Mouse (Mus musculus): Measurements from ENCODE around the gene Gm20604. TPM values are rescaled to one million over a fixed set of nuclear protein-coding genes. Genes with fewer than 3 reads are reported as not detected.

Gene Gm20604
- polyA plus RNA-seq, 1 experiment from 2014 or later: 16.8 TPM

GRCm38 (mm10) chr12:102704457-102705198 lies 53.8 kb downstream of the Gm20604 start, which contains the start of gene Itpk1:
Gene Itpk1 (minus strand): TSS chr12:102704930.
- Histone ChIP-seq H3K36me3 (ENCODE audit: control insufficient read depth, insufficient read depth, low read length) (no peaks in the 10 kb centered on the region), H3K27me3 (ENCODE audit: control insufficient read depth, insufficient read depth, low read length) (peaks cover 7% of the 10 kb centered on the region; the same call in 1 of the 2 replicates), H3K4me2 (ENCODE audit: low read length) (peak within 1 kb of the TSS; percentile 96), H3K9ac (ENCODE audit: low read length) (peak within 1 kb of the TSS; percentile 88), H3K4me1 (ENCODE audit: control insufficient read depth in 2 of 2, insufficient read depth in 2 of 2, low read length in 2 of 2) (peaks cover 15 to 33% of the 10 kb centered on the region in 2 experiments; a peak in 3 of 4 replicates), H3K4me3 (ENCODE audit: control insufficient read depth in 1 of 2, insufficient read depth in 1 of 2, low read depth in 1 of 2, low read length in 2 of 2) (peak within 1 kb of the TSS; percentile 78 to 82), H3K9me3 (ENCODE audit: control insufficient read depth, low read length) (no peaks in the 10 kb centered on the region), H3K27ac (replicated peaks in 1 of 2; ENCODE audit: control insufficient read depth in 1 of 2, insufficient read depth in 1 of 2, low read depth in 2 of 2, low read length in 2 of 2) (peak within 1 kb of the TSS; percentile 49 to 81; a peak in 3 of 4 replicates)
- ATAC-seq (ENCODE audit: insufficient number of reproducible peaks, insufficient read depth, low FRiP score, low read depth): peak; percentile 86
- under 1% methylated on average over 72 of the region's 105 CpGs for whole genome bisulfite sequencing

GRCm38 (mm10) chr12:102703921-102704408 lies 54.5 kb downstream of the Gm20604 start:
- H3K9me3 ChIP-seq (ENCODE audit: control insufficient read depth, low read length): no peaks in the 10 kb centered on the region
- H3K36me3 ChIP-seq (ENCODE audit: control insufficient read depth, insufficient read depth, low read length): no peaks in the 10 kb centered on the region
- no peak overlapping the region for H3K27ac ChIP-seq (replicated peaks in 1 of 2; ENCODE audit: control insufficient read depth in 1 of 2, insufficient read depth in 1 of 2, low read depth in 2 of 2, low read length in 2 of 2)
- 15% methylated on average over 17 of the region's 17 CpGs for WGBS
- peak overlapping the region; percentile 96 for H3K4me2 ChIP-seq (ENCODE audit: low read length)
- peaks cover 7% of the 10 kb centered on the region; the same call in 1 of the 2 replicates for H3K27me3 ChIP-seq (ENCODE audit: control insufficient read depth, insufficient read depth, low read length)
- peak overlapping the region; percentile 72 to 82 for H3K4me3 ChIP-seq (ENCODE audit: control insufficient read depth in 1 of 2, insufficient read depth in 1 of 2, low read depth in 1 of 2, low read length in 2 of 2)
- ATAC-seq (ENCODE audit: insufficient number of reproducible peaks, insufficient read depth, low FRiP score, low read depth): no peak
- H3K9ac ChIP-seq (ENCODE audit: low read length): peak overlapping the region; percentile 88
- peaks cover 15 to 33% of the 10 kb centered on the region in 2 experiments; a peak in 3 of 4 replicates for H3K4me1 ChIP-seq (ENCODE audit: control insufficient read depth in 2 of 2, insufficient read depth in 2 of 2, low read length in 2 of 2)

GRCm38 (mm10) chr12:102703441-102703840 lies 55.0 kb downstream of the Gm20604 start:
- Histone ChIP-seq H3K4me2 (ENCODE audit: low read length) (peak overlapping the region; percentile 96), H3K9me3 (ENCODE audit: control insufficient read depth, low read length) (no peaks in the 10 kb centered on the region), H3K27me3 (ENCODE audit: control insufficient read depth, insufficient read depth, low read length) (peaks cover 7% of the 10 kb centered on the region; the same call in 1 of the 2 replicates), H3K9ac (ENCODE audit: low read length) (no peak overlapping the region; the same call in 1 of the 2 replicates), H3K36me3 (ENCODE audit: control insufficient read depth, insufficient read depth, low read length) (no peaks in the 10 kb centered on the region), H3K27ac (replicated peaks in 1 of 2; ENCODE audit: control insufficient read depth in 1 of 2, insufficient read depth in 1 of 2, low read depth in 2 of 2, low read length in 2 of 2) (no peak overlapping the region), H3K4me1 (ENCODE audit: control insufficient read depth in 2 of 2, insufficient read depth in 2 of 2, low read length in 2 of 2) (peaks cover 15 to 36% of the 10 kb centered on the region in 2 experiments; a peak in 3 of 4 replicates), H3K4me3 (ENCODE audit: control insufficient read depth in 1 of 2, insufficient read depth in 1 of 2, low read depth in 1 of 2, low read length in 2 of 2) (peak overlapping the region in 1 of 2 experiments; percentile 82; a peak in 1 of 4 replicates)
- ATAC-seq (ENCODE audit: insufficient number of reproducible peaks, insufficient read depth, low FRiP score, low read depth): no peak
- 62% methylated on average over 6 of the region's 6 CpGs for WGBS

DNA sequence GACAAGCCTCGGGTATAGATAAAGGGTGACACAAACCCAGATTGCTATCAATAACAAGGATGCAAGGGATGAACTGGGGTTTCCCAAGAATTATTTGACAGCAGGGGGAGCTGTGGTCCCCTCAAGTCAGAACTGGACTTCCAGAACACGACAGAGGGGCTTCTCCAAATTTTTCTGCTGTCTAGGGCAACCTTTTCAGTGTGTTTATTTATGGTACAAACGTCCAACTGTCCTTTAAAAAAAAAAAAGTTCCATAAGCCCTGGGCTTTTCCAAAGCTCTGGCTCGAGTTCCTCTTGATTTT lies 55.4 kb downstream of the Gm20604 start:
- H3K9ac ChIP-seq (ENCODE audit: low read length): no peak overlapping the region
- H3K4me2 ChIP-seq (ENCODE audit: low read length): peak overlapping the region; percentile 96
- H3K27ac ChIP-seq (replicated peaks in 1 of 2; ENCODE audit: control insufficient read depth in 1 of 2, insufficient read depth in 1 of 2, low read depth in 2 of 2, low read length in 2 of 2): no peak overlapping the region
- peaks cover 7% of the 10 kb centered on the region; the same call in 1 of the 2 replicates for H3K27me3 ChIP-seq (ENCODE audit: control insufficient read depth, insufficient read depth, low read length)
- H3K4me1 ChIP-seq (ENCODE audit: control insufficient read depth in 2 of 2, insufficient read depth in 2 of 2, low read length in 2 of 2): peaks cover 16 to 37% of the 10 kb centered on the region in 2 experiments; a peak in 3 of 4 replicates
- no peaks in the 10 kb centered on the region for H3K36me3 ChIP-seq (ENCODE audit: control insufficient read depth, insufficient read depth, low read length)
- WGBS: 14% methylated on average over 4 of the region's 4 CpGs
- peak overlapping the region in 1 of 2 experiments; percentile 12; a peak in 1 of 4 replicates for H3K4me3 ChIP-seq (ENCODE audit: control insufficient read depth in 1 of 2, insufficient read depth in 1 of 2, low read depth in 1 of 2, low read length in 2 of 2)
- no peaks in the 10 kb centered on the region for H3K9me3 ChIP-seq (ENCODE audit: control insufficient read depth, low read length)
- ATAC-seq (ENCODE audit: insufficient number of reproducible peaks, insufficient read depth, low FRiP score, low read depth): no peak

DNA sequence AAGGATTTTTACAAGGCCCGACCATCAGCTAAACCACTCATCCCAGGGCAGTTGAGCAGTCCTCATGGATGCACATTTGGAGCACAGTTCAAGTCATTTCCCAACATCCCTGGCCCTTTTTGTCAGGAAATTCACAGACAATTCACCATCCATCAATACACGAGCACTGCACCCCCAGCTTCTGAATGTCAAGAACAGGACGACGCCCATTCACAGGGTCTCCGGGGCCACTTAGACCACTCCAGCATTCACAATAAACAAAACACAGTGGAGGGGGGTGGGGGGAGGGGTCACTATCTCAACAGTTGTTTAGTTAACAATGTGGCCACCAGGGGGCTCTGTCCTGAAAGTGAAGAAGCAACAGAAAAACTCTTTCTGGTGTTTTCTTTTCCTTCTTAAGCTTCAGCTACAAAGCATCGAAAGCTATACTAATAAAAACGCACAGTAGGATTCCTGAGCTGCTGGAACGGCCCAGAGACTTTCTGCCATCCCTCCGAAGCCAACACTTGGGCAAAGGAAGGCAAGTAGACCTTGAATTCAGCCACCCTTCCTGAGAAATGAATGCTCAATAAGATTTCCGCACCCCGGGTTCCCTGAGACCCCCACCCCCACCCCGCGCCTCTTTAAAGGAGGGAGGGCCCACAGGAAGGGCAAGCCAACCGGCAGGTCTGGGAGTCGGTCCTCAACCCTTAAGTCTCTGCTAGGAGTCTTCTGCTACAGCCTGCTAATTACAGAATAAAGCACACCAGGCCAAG lies 55.9 kb downstream of the Gm20604 start:
- H3K27ac ChIP-seq (replicated peaks in 1 of 2; ENCODE audit: control insufficient read depth in 1 of 2, insufficient read depth in 1 of 2, low read depth in 2 of 2, low read length in 2 of 2): no peak overlapping the region; a peak in 1 of 4 replicates
- no peaks in the 10 kb centered on the region for H3K9me3 ChIP-seq (ENCODE audit: control insufficient read depth, low read length)
- no peaks in the 10 kb centered on the region for H3K36me3 ChIP-seq (ENCODE audit: control insufficient read depth, insufficient read depth, low read length)
- peaks cover 7% of the 10 kb centered on the region; the same call in 1 of the 2 replicates for H3K27me3 ChIP-seq (ENCODE audit: control insufficient read depth, insufficient read depth, low read length)
- peak overlapping the region; percentile 22; the same call in 1 of the 2 replicates for H3K9ac ChIP-seq (ENCODE audit: low read length)
- peaks cover 12 to 37% of the 10 kb centered on the region in 2 experiments; a peak in 3 of 4 replicates for H3K4me1 ChIP-seq (ENCODE audit: control insufficient read depth in 2 of 2, insufficient read depth in 2 of 2, low read length in 2 of 2)
- 7% methylated on average over 15 of the region's 15 CpGs for WGBS
- H3K4me2 ChIP-seq (ENCODE audit: low read length): peak overlapping the region; percentile 96
- peak overlapping the region in 1 of 2 experiments; percentile 12; a peak in 2 of 4 replicates for H3K4me3 ChIP-seq (ENCODE audit: control insufficient read depth in 1 of 2, insufficient read depth in 1 of 2, low read depth in 1 of 2, low read length in 2 of 2)
- no peak for ATAC-seq (ENCODE audit: insufficient number of reproducible peaks, insufficient read depth, low FRiP score, low read depth)

DNA sequence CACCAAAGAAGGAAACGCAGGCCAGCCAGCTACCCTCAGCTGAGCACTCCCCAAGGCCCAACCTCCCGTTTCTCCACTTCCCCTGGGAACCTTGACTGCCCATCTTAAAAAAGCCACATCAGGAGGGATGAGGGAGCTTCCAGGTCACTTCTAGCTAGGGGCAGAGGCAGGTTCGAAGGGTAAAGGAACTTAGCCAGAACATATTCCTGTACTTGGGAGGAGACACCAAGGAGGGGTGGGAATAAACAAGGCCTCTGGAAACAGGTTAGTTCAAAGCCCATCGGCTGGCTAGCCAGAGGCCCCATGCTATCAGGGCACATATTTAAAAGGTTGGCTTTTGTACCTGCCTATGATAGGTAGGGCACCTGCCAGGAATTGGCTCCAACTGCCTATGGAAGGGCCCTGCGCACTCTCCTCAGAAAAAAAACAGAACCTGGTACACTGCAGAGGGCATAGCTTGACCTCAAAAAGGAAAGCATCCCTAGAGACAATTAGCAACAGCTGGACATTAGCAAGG lies 56.7 kb downstream of the Gm20604 start:
- Histone ChIP-seq H3K4me2 (ENCODE audit: low read length) (no peak overlapping the region), H3K9ac (ENCODE audit: low read length) (no peak overlapping the region), H3K27me3 (ENCODE audit: control insufficient read depth, insufficient read depth, low read length) (peaks cover 2% of the 10 kb centered on the region; the same call in 1 of the 2 replicates), H3K4me1 (ENCODE audit: control insufficient read depth in 2 of 2, insufficient read depth in 2 of 2, low read length in 2 of 2) (peaks cover 12 to 36% of the 10 kb centered on the region in 2 experiments; a peak in 3 of 4 replicates), H3K36me3 (ENCODE audit: control insufficient read depth, insufficient read depth, low read length) (no peaks in the 10 kb centered on the region), H3K27ac (replicated peaks in 1 of 2; ENCODE audit: control insufficient read depth in 1 of 2, insufficient read depth in 1 of 2, low read depth in 2 of 2, low read length in 2 of 2) (no peak overlapping the region), H3K4me3 (ENCODE audit: control insufficient read depth in 1 of 2, insufficient read depth in 1 of 2, low read depth in 1 of 2, low read length in 2 of 2) (no peak overlapping the region), H3K9me3 (ENCODE audit: control insufficient read depth, low read length) (no peaks in the 10 kb centered on the region)
- 83% methylated on average over 5 of the region's 5 CpGs for WGBS
- no peak for ATAC-seq (ENCODE audit: insufficient number of reproducible peaks, insufficient read depth, low FRiP score, low read depth)

GRCm38 (mm10) chr12:102700453-102700852 lies 58.0 kb downstream of the Gm20604 start:
- Histone ChIP-seq H3K9ac (ENCODE audit: low read length) (no peak overlapping the region), H3K4me3 (ENCODE audit: control insufficient read depth in 1 of 2, insufficient read depth in 1 of 2, low read depth in 1 of 2, low read length in 2 of 2) (no peak overlapping the region), H3K9me3 (ENCODE audit: control insufficient read depth, low read length) (no peaks in the 10 kb centered on the region), H3K36me3 (ENCODE audit: control insufficient read depth, insufficient read depth, low read length) (no peaks in the 10 kb centered on the region), H3K4me2 (ENCODE audit: low read length) (no peak overlapping the region), H3K27me3 (ENCODE audit: control insufficient read depth, insufficient read depth, low read length) (no peaks in the 10 kb centered on the region), H3K4me1 (ENCODE audit: control insufficient read depth in 2 of 2, insufficient read depth in 2 of 2, low read length in 2 of 2) (peaks cover 17 to 33% of the 10 kb centered on the region in 2 experiments), H3K27ac (replicated peaks in 1 of 2; ENCODE audit: control insufficient read depth in 1 of 2, insufficient read depth in 1 of 2, low read depth in 2 of 2, low read length in 2 of 2) (no peak overlapping the region)
- no peak for ATAC-seq (ENCODE audit: insufficient number of reproducible peaks, insufficient read depth, low FRiP score, low read depth)
- WGBS: 73% methylated on average over 12 of the region's 12 CpGs
